Mouse (Mus musculus): ENCODE results near the gene Flvcr2.

DNA sequence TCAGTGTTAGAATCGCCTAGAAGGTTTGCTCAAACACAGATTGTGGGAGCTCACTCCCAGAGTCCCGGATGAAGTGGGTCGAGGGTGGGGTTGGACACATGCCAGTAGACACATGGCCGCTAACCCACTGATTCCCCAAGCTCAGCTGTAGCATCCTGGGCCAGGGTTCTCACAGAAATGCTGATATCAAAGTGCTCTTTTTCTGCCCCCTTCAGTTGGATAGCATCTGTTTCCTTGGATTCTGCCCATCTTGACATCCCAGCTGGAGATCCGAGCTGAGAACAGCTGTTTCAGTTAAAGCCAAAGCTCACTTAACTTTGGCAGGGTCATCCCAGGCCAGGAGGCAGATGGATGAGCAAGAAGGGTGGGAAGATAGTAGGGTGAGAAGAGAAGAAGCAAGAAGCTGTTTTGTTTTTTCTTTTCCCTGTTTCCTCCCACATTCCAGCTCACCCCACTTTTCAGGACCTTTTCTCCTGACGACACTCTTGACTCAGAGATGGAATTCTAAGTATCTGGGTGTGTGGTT is 46.5 kb downstream of the Flvcr2 start:
- TF ChIP-seq EP300 (optimal IDR thresholded peaks at IDR 0.05) (no peak), CTCF (IDR thresholded peaks at IDR 0.05; ENCODE audit: low read depth) (no peak)

Measured in stomach, postnatal 0 days (tissue).